Mouse (Mus musculus): Measurements from ENCODE around the gene Pik3c2b. TPM values are rescaled to one million over a fixed set of nuclear protein-coding genes. Genes with fewer than 3 reads are reported as not detected.

Gene Pik3c2b
- polyA plus RNA-seq, 1 experiment from 2014 or later, result 5.3 TPM

GRCm38 (mm10) chr1:133131936-133132335 is 86.5 kb downstream of the Pik3c2b start:
- Histone ChIP-seq H3K27me3 (ENCODE audit: control insufficient read depth, insufficient read depth, low read depth, low read length) (no peaks in the 10 kb centered on the region), H3K4me1 (replicated peaks; ENCODE audit: control insufficient read depth, insufficient read depth, low read length) (peaks cover 26% of the 10 kb centered on the region), H3K27ac (ENCODE audit: low read length) (peak overlapping the region; percentile 98), H3K9ac (ENCODE audit: low read length) (peak overlapping the region; percentile 98), H3K4me2 (ENCODE audit: low read depth, low read length) (peak overlapping the region; percentile 94), H3K36me3 (ENCODE audit: control insufficient read depth, insufficient read depth, low read length) (peaks cover 9% of the 10 kb centered on the region), H3K4me3 (ENCODE audit: low read length) (peak overlapping the region; percentile 76), H3K9me3 (ENCODE audit: control insufficient read depth, low read length) (no peaks in the 10 kb centered on the region)
- WGBS, result 0% methylated on average over 11 of the region's 11 CpGs
- no peak for ATAC-seq (ENCODE audit: low read depth)

DNA sequence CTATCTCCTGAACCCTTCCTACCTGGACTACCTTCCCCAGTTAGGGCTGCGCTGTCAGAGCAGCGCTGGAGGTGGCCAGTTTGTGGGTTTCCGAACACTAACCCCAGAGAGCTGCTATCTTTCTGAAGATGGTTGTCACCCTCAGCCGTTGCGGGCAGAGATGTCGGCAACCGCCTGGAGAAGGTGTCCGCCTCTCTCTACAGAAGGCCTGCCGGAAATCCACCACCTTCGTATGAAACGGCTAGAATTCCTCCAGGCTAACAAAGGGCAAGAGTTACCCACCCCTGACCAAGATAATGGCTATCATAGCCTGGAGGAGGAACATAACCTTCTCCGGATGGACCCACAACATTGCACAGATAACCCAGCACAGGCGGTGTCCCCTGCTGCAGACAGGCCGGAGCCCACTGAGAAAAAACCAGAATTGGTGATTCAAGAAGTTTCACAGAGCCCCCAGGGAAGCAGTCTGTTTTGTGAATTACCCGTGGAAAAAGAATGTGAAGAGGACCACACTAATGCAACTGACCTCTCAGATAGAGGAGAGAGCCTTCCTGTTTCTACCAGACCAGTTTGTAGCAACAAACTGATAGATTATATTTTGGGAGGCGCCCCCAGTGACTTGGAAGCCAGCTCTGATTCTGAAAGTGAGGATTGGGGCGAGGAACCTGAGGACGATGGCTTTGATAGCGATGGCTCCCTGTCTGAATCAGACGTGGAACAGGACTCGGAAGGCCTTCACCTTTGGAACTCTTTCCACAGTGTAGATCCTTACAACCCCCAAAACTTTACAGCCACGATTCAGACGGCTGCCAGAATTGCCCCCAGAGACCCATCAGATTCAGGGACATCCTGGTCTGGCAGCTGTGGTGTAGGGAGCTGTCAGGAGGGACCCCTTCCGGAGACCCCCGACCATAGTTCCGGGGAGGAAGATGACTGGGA is 87.2 kb downstream of the Pik3c2b start:
- WGBS, result 4% methylated on average over 26 of the region's 26 CpGs
- H3K4me1 ChIP-seq (replicated peaks; ENCODE audit: control insufficient read depth, insufficient read depth, low read length), result peaks cover 26% of the 10 kb centered on the region
- no peaks in the 10 kb centered on the region for H3K27me3 ChIP-seq (ENCODE audit: control insufficient read depth, insufficient read depth, low read depth, low read length)

DNA sequence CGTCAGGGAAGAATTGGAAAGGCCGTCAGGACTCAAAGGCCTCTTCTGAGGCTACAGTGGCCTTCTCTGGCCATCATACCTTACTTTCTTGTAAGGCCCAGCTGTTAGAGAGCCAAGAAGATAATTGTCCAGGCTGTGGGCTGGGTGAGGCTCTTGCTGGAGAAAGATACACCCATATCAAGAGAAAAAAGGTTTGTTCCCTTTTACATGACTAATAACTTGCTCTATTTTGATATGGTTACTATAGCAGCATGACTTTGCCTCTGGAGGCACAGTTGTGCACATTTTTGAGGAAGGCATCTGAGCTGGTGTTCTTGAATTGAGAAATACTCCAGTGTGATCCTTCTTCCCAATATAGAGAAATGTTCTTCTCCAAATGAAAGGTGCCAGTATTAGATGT is 88.0 kb downstream of the Pik3c2b start:
- Histone ChIP-seq H3K27me3 (ENCODE audit: control insufficient read depth, insufficient read depth, low read depth, low read length) (no peaks in the 10 kb centered on the region), H3K4me2 (ENCODE audit: low read depth, low read length) (peak overlapping the region; percentile 94), H3K4me3 (ENCODE audit: low read length) (peak overlapping the region; percentile 76), H3K27ac (ENCODE audit: low read length) (no peak overlapping the region), H3K9me3 (ENCODE audit: control insufficient read depth, low read length) (no peaks in the 10 kb centered on the region), H3K36me3 (ENCODE audit: control insufficient read depth, insufficient read depth, low read length) (peaks cover 21% of the 10 kb centered on the region), H3K9ac (ENCODE audit: low read length) (peak overlapping the region; percentile 98), H3K4me1 (replicated peaks; ENCODE audit: control insufficient read depth, insufficient read depth, low read length) (peaks cover 26% of the 10 kb centered on the region)
- ATAC-seq (ENCODE audit: low read depth), result no peak
- WGBS, result 11% methylated on average over 2 of the region's 2 CpGs

More for the DNA sequence above, 87.2 kb downstream of the Pik3c2b start:
- H3K4me2 ChIP-seq (ENCODE audit: low read depth, low read length), result peak overlapping the region; percentile 94
- H3K9me3 ChIP-seq (ENCODE audit: control insufficient read depth, low read length), result no peaks in the 10 kb centered on the region
- H3K4me3 ChIP-seq (ENCODE audit: low read length), result peak overlapping the region; percentile 76
- H3K27ac ChIP-seq (ENCODE audit: low read length), result peak overlapping the region; percentile 98
- ATAC-seq (ENCODE audit: low read depth), result no peak
- peaks cover 17% of the 10 kb centered on the region for H3K36me3 ChIP-seq (ENCODE audit: control insufficient read depth, insufficient read depth, low read length)
- peak overlapping the region; percentile 98 for H3K9ac ChIP-seq (ENCODE audit: low read length)

GRCm38 (mm10) chr1:133134071-133134470 is 88.6 kb downstream of the Pik3c2b start:
- ATAC-seq (ENCODE audit: low read depth), result no peak
- Histone ChIP-seq H3K4me3 (ENCODE audit: low read length) (peak overlapping the region; percentile 76), H3K4me1 (replicated peaks; ENCODE audit: control insufficient read depth, insufficient read depth, low read length) (peaks cover 26% of the 10 kb centered on the region), H3K27me3 (ENCODE audit: control insufficient read depth, insufficient read depth, low read depth, low read length) (no peaks in the 10 kb centered on the region), H3K9me3 (ENCODE audit: control insufficient read depth, low read length) (no peaks in the 10 kb centered on the region), H3K9ac (ENCODE audit: low read length) (peak overlapping the region; percentile 98), H3K4me2 (ENCODE audit: low read depth, low read length) (peak overlapping the region; percentile 94), H3K36me3 (ENCODE audit: control insufficient read depth, insufficient read depth, low read length) (peaks cover 27% of the 10 kb centered on the region), H3K27ac (ENCODE audit: low read length) (peak overlapping the region; percentile 31)
- WGBS, result 2% methylated on average over 4 of the region's 4 CpGs

- Histone ChIP-seq H3K9ac (ENCODE audit: low read length) (peak overlapping the region; percentile 98), H3K9me3 (ENCODE audit: control insufficient read depth, low read length) (no peaks in the 10 kb centered on the region), H3K4me3 (ENCODE audit: low read length) (peak overlapping the region; percentile 76), H3K4me1 (replicated peaks; ENCODE audit: control insufficient read depth, insufficient read depth, low read length) (peaks cover 26% of the 10 kb centered on the region), H3K36me3 (ENCODE audit: control insufficient read depth, insufficient read depth, low read length) (peaks cover 32% of the 10 kb centered on the region), H3K27ac (ENCODE audit: low read length) (no peak overlapping the region), H3K27me3 (ENCODE audit: control insufficient read depth, insufficient read depth, low read depth, low read length) (no peaks in the 10 kb centered on the region), H3K4me2 (ENCODE audit: low read depth, low read length) (peak overlapping the region; percentile 94)
- ATAC-seq (ENCODE audit: low read depth), result no peak
- WGBS, result 12% methylated on average over 4 of the region's 4 CpGs
These were observed 89.4 kb downstream of the Pik3c2b start for GRCm38 (mm10) chr1:133134881-133135280.

DNA sequence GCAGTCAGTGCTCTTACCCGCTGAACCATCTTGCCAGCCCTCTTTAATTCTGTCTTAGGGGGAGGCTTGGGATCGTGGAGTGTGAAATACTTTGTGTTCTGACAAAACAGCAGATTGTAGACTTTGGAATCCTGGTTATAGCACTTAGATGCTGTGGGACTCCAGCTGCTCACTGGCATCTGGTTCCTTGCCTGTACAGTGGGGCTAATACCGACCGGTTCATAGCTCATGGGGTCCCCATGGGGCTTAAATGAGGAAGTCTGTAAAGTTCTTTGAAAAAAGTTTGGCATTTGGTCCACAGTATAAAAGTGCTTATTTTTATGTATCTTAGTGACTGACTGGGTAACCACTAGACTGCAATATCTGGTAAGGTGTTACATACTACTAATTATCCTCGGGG is 90.3 kb downstream of the Pik3c2b start:
- H3K27me3 ChIP-seq (ENCODE audit: control insufficient read depth, insufficient read depth, low read depth, low read length), result no peaks in the 10 kb centered on the region
- H3K27ac ChIP-seq (ENCODE audit: low read length), result no peak overlapping the region
- ATAC-seq (ENCODE audit: low read depth), result no peak
- H3K4me3 ChIP-seq (ENCODE audit: low read length), result peak overlapping the region; percentile 76
- H3K4me1 ChIP-seq (replicated peaks; ENCODE audit: control insufficient read depth, insufficient read depth, low read length), result peaks cover 21% of the 10 kb centered on the region
- peak overlapping the region; percentile 94 for H3K4me2 ChIP-seq (ENCODE audit: low read depth, low read length)
- H3K36me3 ChIP-seq (ENCODE audit: control insufficient read depth, insufficient read depth, low read length), result peaks cover 40% of the 10 kb centered on the region
- H3K9ac ChIP-seq (ENCODE audit: low read length), result peak overlapping the region; percentile 30; the same call in 1 of the 2 replicates
- no peaks in the 10 kb centered on the region for H3K9me3 ChIP-seq (ENCODE audit: control insufficient read depth, low read length)
- 60% methylated on average over 5 of the region's 5 CpGs for WGBS

GRCm38 (mm10) chr1:133138401-133138800 is 92.9 kb downstream of the Pik3c2b start:
- Histone ChIP-seq H3K36me3 (ENCODE audit: control insufficient read depth, insufficient read depth, low read length) (peaks cover 48% of the 10 kb centered on the region), H3K4me3 (ENCODE audit: low read length) (no peak overlapping the region)
- ATAC-seq (ENCODE audit: low read depth), result no peak

GRCm38 (mm10) chr1:133146014-133147009 is 100.8 kb downstream of the Pik3c2b start:
- H3K36me3 ChIP-seq (ENCODE audit: control insufficient read depth, insufficient read depth, low read length), result peaks cover 3% of the 10 kb centered on the region; the same call in 1 of the 2 replicates
- H3K4me3 ChIP-seq (ENCODE audit: low read length), result no peak overlapping the region
- 53% methylated on average over 22 of the region's 22 CpGs for WGBS
- no peaks in the 10 kb centered on the region for H3K27me3 ChIP-seq (ENCODE audit: control insufficient read depth, insufficient read depth, low read depth, low read length)
- H3K4me1 ChIP-seq (replicated peaks; ENCODE audit: control insufficient read depth, insufficient read depth, low read length), result no peaks in the 10 kb centered on the region
- no peak overlapping the region for H3K9ac ChIP-seq (ENCODE audit: low read length)
- no peak overlapping the region for H3K4me2 ChIP-seq (ENCODE audit: low read depth, low read length)
- H3K27ac ChIP-seq (ENCODE audit: low read length), result no peak overlapping the region
- ATAC-seq (ENCODE audit: low read depth), result peak; percentile 66
- H3K9me3 ChIP-seq (ENCODE audit: control insufficient read depth, low read length), result no peaks in the 10 kb centered on the region

More at GRCm38 (mm10) chr1:133138401-133138800, 92.9 kb downstream of the Pik3c2b start:
- Histone ChIP-seq H3K9me3 (ENCODE audit: control insufficient read depth, low read length) (no peaks in the 10 kb centered on the region), H3K27me3 (ENCODE audit: control insufficient read depth, insufficient read depth, low read depth, low read length) (no peaks in the 10 kb centered on the region), H3K4me2 (ENCODE audit: low read depth, low read length) (no peak overlapping the region), H3K9ac (ENCODE audit: low read length) (no peak overlapping the region), H3K27ac (ENCODE audit: low read length) (no peak overlapping the region), H3K4me1 (replicated peaks; ENCODE audit: control insufficient read depth, insufficient read depth, low read length) (peaks cover 19% of the 10 kb centered on the region)
- WGBS, result 96% methylated on average over 1 of the region's 1 CpGs

Data from lung, embryonic 16.5 days (tissue).